Comparison of ENCODE assay signal across 1 mouse cellular context in the genomic region with DNA sequence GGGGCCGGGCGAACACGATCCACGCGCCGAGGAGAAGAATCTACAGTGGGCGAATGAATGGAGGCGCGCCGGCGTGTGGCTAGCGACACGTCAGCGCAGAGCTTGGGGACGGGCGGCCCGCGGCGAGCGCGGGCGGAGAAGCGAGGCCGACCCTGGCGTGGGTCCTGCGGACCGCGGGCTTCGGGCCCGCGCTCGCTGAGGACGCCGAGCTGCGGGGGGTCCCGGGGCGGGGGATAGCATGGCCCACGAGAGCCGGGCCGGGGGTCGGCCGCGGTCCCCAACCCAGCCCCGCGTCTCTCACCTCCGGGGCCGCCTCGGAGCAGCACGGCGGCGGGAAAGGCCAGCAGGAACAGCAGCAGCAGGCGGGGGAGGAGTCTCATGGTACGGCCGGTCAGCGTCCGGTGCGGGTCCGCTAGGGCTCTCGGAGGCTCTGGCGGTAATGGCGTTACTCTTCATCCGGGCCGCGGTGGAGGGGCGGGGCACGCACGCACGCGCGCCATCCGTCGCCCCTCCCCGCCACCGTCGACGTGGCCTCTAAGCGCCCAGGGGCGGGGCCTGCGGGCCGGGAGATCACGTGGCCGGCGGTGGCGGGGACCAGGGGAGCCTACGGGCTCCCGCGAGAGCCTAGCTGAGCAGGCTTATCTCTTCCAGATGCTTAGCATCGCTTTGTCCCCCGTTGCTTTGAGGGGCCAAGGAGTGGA.
TF ChIP-seq lines count a peak whose summit lies in the region.

Gene Ssr1 (minus strand): TSS at position 514 of the 701 bp plus-strand sequence.

TF ChIP-seq in MEL, 35 proteins besides CTCF, POLR2A, EP300 and RAD21 (continued from another document):
- TF ChIP-seq MAFK (IDR thresholded peaks at IDR 0.05; ENCODE audit: borderline replicate concordance, low read depth, low read length), result no peak
- TF ChIP-seq HCFC1 (IDR thresholded peaks at IDR 0.05; ENCODE audit: low read depth, low read length), result peak; percentile 80
- TF ChIP-seq GABPA (IDR thresholded peaks at IDR 0.05; ENCODE audit: low read depth, low read length), result no peak
- TF ChIP-seq E2F4 (IDR thresholded peaks at IDR 0.05; ENCODE audit: borderline replicate concordance, low read depth, low read length), result peak; percentile 59; the same call in 1 of the 2 replicates
- peak; percentile 86 for TF ChIP-seq MXI1 (IDR thresholded peaks at IDR 0.05; ENCODE audit: low read depth, low read length)
- peak; percentile 97 for TF ChIP-seq CHD2 (IDR thresholded peaks at IDR 0.05; ENCODE audit: low read length)
- peak; percentile 58; the same call in 1 of the 2 replicates for TF ChIP-seq ELF1 (IDR thresholded peaks at IDR 0.05; ENCODE audit: low read depth, low read length)
- no peak for TF ChIP-seq JUND (IDR thresholded peaks at IDR 0.05; ENCODE audit: low read depth, low read length)
- peak; percentile 89 for TF ChIP-seq POLR2AphosphoS2 (IDR thresholded peaks at IDR 0.05; ENCODE audit: low read length)
- peak; percentile 89; the same call in 1 of the 2 replicates for TF ChIP-seq ZMIZ1 (IDR thresholded peaks at IDR 0.05; ENCODE audit: low read depth, low read length)
- TF ChIP-seq UBTF (IDR thresholded peaks at IDR 0.05; ENCODE audit: borderline replicate concordance, insufficient read depth, low read depth, low read length), result no peak
- TF ChIP-seq GATA1 (IDR thresholded peaks at IDR 0.05; ENCODE audit: low read depth, low read length), result peak; percentile 87
- 0 out of 2 replicates have a peak, but pooled peaks have one; percentile 6 for TF ChIP-seq TCF12 (IDR thresholded peaks at IDR 0.05; ENCODE audit: low read depth, low read length)
- TF ChIP-seq POLR2AphosphoS5 (IDR thresholded peaks at IDR 0.05; ENCODE audit: borderline replicate concordance, low read depth, low read length), result no peak
